Mouse (Mus musculus) WW6 (cell line): Measurements from ENCODE around the gene Gm20388.
A peak's percentile ranks its signal among the peaks of the same experiment; 100 is the strongest.

Experiments used
- DNase-seq: peaks from one replicate; pipeline ENCODE4 v3.0.0-alpha.2; 2013; ENCODE audit warnings: low read depth, low spot score

Gene Gm20388

DNA sequence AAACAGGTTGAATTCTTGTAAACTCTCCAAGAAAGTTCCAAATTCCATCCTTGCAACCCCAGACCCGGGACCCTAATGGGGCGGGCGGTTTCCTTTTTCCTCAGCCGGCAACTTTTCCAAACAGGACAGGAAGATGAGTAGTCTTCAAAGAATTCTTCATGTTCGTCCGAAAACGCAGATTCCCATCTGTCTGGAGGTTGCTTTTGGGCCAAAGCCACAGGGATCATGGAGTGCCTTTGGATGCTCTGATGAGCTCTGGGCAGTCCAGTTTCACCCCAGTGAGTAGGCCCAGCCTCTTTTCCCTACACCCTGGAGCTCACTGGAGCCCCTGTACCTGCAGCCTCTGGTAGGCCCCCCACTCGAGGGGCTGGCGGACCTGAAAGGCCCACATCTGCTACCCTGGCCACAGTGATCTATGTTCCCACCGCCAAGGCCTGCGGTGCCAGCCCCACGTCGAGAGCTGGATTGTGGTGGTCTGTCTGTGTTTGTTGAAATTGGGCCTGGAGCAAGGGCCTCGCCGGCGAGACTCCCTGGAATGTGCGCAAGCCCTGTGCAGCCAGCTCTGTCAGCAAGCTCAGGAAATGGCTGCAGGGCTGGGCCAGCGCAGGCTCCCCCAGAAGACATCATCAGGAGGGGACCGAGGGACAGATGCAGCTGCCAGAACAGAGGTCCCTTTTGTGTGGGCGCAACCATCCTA, 1567.4 kb downstream of the Gm20388 start:
- no peak for DNase-seq

DNA sequence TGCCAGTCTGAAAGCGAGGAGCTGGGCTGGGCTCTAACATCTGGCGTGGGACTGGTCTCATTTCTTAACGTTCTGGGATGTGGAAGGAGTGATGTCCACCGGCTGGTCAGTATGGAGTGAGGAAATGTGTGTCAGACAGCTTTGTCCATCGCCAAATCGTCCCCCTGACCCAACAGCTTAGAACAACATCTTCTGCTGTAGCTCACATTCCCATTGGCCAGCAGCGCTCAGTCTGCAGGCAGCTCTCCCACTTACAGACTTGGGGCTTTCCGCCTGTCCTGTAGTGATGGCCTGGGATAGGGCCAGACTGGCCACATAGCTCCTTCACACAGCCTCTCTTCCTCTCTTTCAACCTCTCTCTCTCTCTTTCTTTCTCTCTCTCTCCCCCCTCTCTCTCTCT, 1568.5 kb downstream of the Gm20388 start:
- DNase-seq: no peak

DNA sequence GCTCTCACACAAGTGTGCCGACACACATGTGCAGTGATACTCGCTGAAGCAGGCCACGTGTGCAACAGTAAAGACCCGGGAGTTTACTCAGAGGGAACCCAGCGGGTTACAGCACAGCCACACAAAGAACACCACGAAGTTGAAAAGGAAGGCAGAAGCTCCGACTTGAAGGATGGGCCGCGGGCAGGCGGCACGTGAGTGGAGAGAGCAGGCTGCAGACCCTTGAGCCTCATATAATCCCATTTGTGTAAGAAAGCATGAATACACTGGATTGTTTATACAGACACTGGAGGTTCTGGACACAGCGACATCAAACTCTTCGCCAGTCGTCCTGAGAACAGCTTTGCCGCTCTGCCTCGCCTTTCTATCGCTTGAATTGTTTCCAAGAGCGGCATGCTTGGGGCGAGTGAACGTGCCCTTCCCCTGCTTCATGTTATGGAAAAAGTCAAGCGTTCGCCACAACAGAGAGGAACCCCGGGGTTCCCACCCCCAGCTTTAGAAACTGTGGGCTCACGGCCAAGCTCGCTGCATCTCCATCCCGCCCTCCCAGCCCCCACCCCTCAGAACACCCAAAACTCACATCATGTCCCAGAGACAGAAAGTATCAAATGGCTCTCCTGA, 1569.9 kb downstream of the Gm20388 start:
- no peak for DNase-seq

DNA sequence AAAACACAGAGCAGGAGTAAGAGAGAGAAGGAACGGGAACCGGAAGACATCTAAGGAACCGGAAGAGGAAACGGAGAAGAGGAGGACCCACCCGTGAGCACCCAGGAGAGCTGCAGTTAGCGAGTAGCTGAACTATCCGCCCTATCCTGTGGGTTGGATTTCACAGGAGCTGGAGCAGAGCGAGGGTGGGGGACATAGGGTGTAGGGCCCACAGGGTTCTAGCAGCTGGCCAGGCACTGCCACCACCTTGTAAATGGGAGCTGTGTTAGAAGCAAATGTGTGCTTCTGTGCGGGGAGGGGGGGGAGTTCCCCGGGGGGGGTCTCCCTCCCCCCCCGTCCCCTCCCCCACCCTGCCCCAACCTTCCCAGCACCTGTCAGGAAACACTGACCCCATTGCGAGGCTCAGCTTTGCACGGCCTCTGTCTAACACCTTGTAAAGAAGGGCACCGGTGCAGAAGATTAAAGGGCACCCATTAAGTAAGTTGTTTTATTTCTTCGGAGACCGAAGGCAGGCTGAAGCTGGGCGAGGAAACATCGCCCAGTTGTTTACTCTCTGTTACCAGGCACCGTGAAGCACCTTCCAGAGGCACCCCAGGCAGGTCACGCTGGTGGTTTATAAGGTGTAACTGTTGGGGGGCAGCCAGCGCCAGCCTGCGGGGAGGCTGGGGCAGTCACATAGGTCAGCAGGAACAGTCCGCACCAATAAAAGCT, 1573.6 kb downstream of the Gm20388 start:
- DNase-seq: no peak

DNA sequence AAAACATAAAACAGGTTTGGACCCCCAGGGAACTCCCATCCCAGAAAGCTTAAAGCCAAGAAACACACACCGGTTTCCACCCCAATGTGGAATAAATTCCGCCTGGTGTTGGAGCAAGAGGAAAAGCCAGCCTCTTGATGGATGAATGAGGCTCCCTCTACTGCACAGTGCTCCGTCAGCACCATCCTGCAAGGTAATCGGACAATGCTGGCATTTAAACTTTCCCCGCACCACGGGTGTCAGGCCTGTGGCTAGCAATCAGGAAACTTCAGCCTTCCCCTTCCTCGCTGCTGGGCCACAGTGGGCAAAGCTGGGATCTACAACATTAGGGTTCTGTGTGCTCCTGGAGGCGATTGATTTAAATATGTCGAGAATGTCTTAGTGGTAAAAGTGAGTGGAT, 1581.0 kb downstream of the Gm20388 start:
- DNase-seq: no peak

DNA sequence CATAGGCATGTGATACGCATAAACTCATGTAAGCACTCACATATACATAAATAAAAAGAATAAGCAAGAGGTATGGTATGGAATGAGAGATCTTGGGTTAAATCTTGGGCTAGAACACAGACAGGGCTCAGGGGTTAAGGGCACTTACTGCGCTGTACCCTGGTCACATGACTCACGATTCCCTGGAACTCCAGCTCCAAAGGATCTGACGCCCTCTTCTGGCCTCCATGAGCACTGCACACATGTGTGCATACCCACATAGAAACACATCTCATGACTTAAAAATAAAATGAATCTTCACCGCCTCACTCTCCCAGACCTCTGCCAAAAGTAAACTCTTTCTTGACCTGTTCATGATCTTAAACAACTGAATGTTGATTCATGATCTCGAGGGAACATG, 1587.0 kb downstream of the Gm20388 start:
- no peak for DNase-seq

DNA sequence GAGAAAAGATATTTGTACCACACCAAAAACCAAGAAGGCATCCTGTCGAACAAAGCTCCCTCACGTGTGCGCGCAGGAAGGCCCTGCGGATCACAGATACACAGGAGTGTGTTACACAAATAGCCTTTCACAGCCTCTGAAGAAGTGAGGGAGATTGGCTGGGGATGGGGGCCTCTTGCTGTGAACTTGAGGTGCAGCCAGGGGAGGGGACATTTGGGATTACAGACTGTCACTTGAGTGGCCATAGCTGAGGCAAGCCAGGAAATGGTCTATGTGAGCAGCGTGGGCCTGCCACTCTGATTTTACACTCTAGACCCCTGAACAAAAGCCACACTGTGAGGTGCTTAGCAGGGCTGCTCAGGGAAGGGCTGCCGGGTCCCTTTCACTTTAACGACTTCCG, 1601.1 kb downstream of the Gm20388 start:
- DNase-seq: no peak

DNA sequence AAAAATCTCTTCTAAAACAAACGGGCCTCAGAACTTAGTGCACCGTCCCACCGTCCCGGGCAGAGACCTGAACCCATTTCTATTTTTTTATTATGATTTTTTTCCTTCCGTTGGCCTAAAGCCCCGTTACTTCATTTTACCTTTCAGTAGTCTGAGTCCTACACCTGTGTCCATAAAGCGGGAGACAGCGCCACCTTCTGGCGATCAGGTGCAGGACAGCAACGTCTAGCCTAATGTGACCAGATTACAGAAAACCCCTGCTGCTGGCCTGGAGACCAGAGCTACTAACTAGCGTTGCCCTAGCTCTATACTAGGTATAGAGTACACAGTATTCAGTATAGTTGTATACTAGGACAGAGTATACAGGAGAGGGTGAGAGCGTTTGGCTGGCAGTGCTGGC, 1602.8 kb downstream of the Gm20388 start:
- peak; percentile 50 for DNase-seq

DNA sequence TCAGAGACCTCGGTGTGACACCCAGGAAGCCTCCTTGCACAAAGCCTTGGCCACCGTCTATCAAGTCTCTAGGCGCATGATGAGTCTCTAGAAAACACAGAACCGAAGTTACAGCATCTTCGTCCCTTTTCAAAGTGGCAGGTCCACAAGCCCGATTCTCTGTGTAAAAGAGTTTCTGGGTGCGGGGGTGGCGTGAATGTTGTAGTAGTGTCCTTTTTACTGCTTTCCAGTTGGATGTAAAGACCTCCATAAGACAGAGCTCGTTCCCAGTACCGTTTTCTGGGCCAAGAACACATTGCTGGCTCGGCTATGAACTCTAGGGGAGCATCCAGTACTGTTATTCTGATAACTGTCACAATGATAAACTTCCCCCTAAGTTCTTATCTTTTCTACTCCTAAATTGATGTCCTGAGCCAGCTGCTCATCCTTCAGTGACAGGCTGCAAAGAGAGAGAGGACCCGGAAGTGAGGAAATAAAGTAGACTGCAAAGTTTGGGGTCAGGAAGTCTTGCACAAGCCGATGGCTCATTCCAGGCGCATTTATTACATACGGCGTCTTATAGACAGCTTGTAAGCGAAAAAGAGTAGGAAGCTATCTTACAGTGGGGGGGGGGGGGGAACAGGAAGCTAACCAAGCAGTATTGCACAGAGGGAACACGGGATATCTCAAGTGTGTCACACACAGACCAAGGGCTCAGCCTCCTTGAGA, 1614.6 kb downstream of the Gm20388 start:
- DNase-seq: no peak

DNA sequence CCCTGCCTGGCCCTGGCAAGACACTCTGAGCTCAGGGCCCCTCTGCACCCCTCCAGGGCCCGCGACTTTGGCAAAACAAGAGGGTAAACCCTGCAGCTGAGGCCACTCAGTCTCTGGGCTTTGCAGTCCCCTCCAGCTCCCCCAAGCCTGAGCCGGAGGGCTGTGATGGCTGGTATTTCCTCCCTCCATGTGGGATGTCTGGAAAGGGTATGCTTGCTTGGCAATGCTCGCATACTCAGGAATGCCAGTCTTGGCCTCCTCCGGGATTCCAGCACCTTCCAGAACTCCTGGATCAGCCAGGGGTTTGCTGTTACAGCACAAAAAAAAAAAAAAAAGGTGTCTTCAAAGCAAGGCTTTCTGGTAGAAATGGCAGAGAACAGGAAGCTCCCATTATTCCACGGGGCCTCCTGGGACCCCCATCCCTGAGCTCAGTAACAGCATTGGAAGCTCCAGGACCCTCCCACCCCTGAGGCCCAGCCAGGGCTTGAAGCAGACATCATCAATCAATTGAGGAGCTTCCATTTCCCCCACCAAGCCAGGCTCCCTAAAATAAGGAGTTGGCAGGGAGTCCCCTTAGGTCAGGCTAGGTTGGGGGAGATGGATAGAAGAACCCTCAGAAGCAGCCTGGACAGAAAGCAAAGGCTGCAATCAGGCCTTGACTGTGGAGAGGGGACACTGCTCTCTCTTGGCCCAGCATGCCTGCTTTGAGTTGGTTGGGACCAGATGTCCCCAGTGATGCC, 1616.3 kb downstream of the Gm20388 start:
- no peak for DNase-seq

DNA sequence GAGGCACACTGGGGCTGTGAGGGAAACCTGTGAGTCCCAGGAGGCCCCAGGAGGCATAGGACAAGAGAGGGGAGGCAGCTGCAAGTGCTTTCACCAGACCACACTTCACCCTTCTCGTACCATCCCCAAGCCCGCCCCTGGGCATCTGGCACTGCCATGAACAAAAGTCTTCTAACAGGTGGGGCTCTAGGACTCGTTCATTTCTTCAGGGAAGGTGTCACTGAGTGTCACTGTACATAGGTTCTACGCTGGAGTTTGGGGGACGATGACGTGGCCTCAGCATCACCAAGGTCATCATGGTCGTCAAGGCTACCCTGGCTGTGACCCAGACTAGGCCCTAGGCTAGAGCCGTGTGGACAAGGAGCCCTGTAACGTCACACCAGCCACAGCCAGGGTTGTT, 1617.1 kb downstream of the Gm20388 start:
- no peak for DNase-seq

DNA sequence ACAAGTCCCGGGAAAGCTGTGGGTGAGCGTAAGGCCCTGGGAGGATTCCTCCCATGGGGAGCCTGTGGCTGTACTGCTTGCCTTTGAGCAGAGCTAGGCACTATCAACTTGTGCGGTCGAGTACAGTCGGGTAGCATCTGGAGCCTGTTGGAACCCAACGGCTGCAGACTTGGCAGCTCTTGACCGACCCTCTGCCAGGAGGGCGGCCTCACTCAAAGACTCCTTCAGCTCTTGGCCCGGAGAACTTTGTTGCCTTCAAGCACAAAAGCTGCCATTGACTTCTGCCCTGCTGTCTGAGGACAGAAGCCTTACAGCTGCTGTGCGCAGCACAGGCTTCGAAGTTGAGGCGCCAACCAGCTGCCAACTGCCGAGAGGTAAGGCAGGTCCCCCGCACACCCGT, 1618.1 kb downstream of the Gm20388 start:
- no peak for DNase-seq

DNA sequence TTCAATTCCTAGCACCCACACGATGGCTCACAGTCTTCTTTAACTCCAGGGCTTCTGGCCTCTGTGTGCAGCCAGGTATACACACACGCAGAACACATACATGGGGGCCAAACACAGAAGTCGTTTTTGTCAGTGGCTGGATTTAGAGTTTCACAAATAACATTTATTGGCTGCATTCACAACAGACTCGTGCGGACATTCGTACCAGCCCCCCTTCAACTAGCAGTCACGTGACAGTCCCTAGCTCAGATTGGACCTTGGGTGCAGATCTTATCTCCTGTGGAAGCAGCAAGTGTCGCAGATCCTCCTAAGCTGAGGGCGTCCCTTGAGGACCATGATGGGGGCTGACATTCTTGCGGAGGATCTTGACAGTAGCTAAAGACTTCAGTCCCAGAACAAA, 1620.0 kb downstream of the Gm20388 start:
- DNase-seq: no peak

DNA sequence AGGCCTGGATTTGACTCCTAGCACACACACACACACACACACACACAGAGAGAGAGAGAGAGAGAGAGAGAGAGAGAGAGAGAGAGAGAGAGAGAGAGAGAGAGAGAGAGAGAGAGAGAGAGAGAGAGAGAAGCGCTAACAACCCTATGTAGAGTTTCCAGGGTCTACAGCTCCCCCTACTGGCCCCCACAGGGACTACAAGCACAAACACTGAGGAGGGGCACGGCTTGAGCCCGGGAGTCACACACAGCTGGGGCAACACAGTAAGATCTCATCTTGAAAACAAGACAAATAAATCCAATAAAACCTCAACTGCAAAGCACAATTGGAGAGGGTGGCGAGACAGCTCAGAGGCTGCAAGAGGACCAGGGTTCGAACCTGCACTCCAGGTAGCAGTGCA, 1621.7 kb downstream of the Gm20388 start:
- no peak for DNase-seq

DNA sequence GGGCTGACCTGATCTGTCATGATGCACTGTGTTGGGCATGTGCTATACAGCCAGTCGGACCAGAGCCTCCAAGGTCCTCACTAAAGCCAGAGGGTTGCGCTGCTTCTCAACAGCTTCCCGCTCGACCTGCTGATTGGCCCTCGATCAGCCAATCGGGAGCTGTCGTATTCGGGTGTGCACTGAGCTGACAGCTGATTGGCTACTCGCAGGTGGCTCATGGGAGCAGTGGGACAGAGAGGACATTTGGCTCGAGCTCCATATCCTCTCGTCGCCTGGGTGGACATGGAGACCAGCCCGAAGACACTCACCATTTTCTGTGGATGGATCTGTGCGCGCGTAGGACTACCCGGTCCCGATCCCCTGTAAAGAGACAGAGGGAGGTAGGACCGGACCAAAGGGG, 1631.2 kb downstream of the Gm20388 start:
- DNase-seq: peak; percentile 47

DNA sequence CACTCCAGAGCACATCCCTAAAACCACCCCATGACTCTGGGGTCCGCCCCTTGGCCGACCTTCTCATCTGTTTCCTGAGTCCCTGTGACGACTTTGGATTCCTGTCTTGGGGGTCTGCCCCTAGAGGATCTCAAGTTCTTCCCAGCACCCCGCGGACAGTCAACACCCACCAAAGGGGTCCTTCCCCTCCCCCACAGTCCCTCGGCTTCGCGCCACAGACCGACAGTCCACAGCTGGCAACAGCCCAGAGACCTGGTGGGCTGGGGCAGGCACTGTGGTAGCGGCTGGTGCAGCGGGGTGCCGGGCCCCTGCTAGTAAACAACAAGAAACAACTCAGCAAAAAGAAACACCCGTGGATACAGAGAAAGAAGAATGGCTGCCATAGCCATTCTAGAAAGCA, 1632.3 kb downstream of the Gm20388 start:
- DNase-seq: no peak

DNA sequence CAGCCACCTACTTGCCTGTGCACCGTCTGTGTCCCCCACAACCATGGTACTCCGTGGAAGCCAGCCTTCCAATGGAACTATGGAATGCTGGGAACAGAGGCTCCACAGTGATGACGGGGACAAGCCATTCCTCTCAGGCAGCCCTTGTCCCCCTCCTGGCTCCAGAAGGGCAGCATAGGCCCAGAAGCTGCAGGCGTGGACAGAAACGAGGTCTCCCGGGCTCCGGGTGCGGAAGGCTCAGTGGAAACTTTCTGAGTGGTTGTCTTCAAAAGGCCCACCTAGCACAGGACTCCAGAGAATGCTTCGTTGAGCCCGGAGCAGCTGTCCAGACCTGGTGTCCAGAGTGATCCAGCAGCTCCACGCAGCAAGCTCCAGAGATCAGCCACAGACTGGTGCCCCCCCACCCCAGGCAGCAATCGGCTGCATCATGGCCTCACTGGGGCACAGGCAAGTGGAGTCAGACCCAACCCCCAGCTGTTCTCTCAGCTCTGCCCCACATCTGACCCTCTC, 1633.7 kb downstream of the Gm20388 start, which contains the start of gene 1700018B08Rik:
Gene 1700018B08Rik (minus strand): TSS at position 45 of the 510 bp plus-strand sequence.
- no peak for DNase-seq

DNA sequence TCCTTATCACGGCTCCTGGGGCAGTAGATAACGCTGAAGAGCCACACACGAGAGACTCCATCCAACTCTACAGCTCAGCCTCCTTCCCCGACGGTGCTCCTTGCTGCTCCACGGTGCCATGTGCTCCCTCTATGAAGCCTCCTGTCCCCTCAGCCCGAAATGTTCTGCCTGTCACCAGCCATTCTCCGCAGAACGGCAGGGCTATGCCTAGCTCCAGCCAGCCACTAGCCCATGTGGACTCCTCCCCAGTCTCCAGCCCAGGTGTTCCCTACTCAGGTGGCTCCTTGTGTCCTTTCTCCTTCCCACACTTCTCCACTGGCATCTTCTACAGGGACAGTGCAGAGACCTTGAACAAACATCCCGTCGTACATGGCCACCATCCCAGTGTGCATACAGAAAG, 1634.3 kb downstream of the Gm20388 start:
- DNase-seq: no peak

DNA sequence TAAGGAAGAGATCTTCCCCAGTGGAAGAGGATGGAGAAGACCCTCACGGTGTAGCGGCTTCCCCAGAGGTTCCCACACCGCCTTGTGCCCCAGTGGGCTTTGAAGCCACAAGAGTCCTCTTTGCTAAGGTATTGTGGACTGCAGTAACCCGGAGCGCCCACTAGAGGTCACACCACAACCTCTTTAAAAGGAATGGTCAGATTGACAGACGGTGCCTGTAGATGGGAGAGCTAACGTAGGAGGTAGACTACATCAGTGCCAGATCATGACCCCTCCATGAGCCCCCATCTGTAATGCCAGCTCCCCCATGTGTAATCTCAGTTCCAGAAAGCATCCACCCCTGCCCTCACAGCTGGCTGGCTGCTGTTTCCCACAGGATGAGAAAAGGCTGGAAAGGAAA, 1636.5 kb downstream of the Gm20388 start:
- DNase-seq: peak; percentile 65

DNA sequence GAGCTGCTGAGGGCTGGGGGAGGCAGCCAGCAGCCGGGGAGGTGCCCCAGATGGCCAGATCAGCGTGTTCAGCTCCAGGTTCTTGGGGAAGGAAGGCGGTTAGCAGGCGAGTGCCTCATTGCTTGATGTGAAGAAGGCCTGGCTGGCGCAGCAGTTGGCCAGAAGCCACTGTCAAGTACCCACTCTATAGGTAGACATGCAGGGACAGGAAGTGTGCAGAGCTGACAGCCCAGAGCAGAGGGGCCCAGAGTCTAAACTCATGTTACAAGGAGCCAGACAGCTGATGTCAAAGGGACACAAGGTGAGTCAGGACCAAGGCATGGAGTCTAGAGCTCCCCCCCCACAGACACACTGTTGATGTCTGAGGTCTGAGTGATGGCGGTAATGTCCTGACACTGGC, 1639.4 kb downstream of the Gm20388 start:
- no peak for DNase-seq
